Mouse (Mus musculus): ENCODE results near the gene Plekho1.
"Not testable (repeated sequence)": the region's sequence is repeated elsewhere in the genome, so short reads cannot be mapped to it uniquely, and the experiment has no call there.

Gene Plekho1

GRCm38 (mm10) chr3:95962182-95962581, 33.6 kb downstream of the Plekho1 start:
- in situ Hi-C loops (cut with MboI; ENCODE audit: low pct_unique_long_range_greater_than_20kb in 1 of 2, low sequenced_read_pairs in 2 of 2, unreplicated experiment in 1 of 2) = loop anchor here in 1 of 2 experiments (5.0 kb wide), 1 partner anchor 95 kb away; the partner anchor contains the start of gene Vps45

GRCm38 (mm10) chr3:95959807-95960206, 36.0 kb downstream of the Plekho1 start:
- in situ Hi-C loops (cut with MboI; ENCODE audit: low pct_unique_long_range_greater_than_20kb in 1 of 2, low sequenced_read_pairs in 2 of 2, unreplicated experiment in 1 of 2) = loop anchor here in 1 of 2 experiments (5.0 kb wide), 1 partner anchor 97 kb away; the partner anchor contains the start of gene Vps45

DNA sequence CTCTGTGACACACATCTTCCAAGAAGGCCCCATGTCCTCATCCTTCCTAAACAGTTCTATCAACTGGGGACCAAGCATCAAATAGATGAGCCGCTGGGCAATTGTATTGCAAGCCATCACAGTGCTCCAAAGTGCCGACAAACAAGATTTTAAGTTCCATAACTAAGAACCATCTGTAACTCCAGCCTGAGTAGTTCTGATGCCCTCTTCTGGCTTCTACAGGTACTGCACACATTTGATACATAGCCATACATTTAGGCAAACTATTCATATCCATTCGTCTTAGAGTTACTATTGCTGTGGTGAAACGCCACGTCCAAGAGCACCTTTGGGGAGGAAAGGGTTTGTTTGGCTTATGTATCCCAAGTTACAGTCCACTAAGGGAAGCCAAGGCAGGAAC, 36.7 kb downstream of the Plekho1 start:
- in situ Hi-C loops (cut with MboI; ENCODE audit: low pct_unique_long_range_greater_than_20kb in 1 of 2, low sequenced_read_pairs in 2 of 2, unreplicated experiment in 1 of 2) = no loop called here

- in situ Hi-C loops (cut with MboI; ENCODE audit: low pct_unique_long_range_greater_than_20kb in 1 of 2, low sequenced_read_pairs in 2 of 2, unreplicated experiment in 1 of 2) = no loop called here
These were observed 38.2 kb downstream of the Plekho1 start for GRCm38 (mm10) chr3:95957359-95958148.

GRCm38 (mm10) chr3:95955318-95955717, 40.5 kb downstream of the Plekho1 start:
- in situ Hi-C loops (cut with MboI; ENCODE audit: low pct_unique_long_range_greater_than_20kb in 1 of 2, low sequenced_read_pairs in 2 of 2, unreplicated experiment in 1 of 2) = no loop called here

GRCm38 (mm10) chr3:95954648-95955173, 41.1 kb downstream of the Plekho1 start:
- in situ Hi-C loops (cut with MboI; ENCODE audit: low pct_unique_long_range_greater_than_20kb in 1 of 2, low sequenced_read_pairs in 2 of 2, unreplicated experiment in 1 of 2) = not testable (repeated sequence)

- in situ Hi-C loops (cut with MboI; ENCODE audit: low pct_unique_long_range_greater_than_20kb in 1 of 2, low sequenced_read_pairs in 2 of 2, unreplicated experiment in 1 of 2) = no loop called here
These were observed 42.3 kb downstream of the Plekho1 start for GRCm38 (mm10) chr3:95953522-95953921.

DNA sequence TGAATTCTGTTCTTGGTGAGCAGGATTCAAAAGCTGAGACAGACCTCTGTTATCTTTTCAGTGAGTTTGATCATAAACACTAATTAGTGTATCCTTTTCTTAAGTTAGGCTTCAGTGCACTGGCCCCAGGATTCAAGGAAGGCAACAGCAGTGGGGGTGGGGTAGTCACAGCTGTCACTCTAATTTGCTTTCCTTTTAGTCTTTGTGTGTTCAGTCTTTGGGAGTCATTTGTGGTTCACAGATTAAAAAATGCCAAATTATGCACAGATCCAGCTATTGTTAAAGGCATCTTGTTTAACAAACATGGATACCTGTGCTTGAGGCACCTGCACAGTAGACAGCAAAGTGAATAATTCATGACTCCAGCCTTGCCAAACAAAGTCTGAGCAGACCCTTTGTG, 42.8 kb downstream of the Plekho1 start:
- in situ Hi-C loops (cut with MboI; ENCODE audit: low pct_unique_long_range_greater_than_20kb in 1 of 2, low sequenced_read_pairs in 2 of 2, unreplicated experiment in 1 of 2) = no loop called here

DNA sequence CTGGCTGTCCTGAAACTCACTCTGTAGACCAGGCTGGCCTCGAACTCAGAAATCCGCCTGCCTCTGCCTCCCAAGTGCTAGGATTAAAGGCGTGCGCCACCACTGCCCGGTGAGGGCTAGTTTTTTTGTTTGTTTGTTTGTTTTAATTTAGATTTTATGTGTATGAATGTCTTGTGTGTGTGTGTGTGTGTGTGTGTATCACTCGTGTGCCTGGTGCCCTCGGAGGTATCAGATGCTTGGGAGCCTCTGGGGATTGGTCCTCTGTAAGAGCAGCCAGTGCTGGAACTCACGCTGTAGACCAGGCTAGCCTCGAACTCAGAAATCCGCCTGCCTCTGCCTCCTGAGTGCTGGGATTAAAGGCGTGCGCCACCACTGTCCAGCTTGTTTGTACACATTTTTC, 44.2 kb downstream of the Plekho1 start:
- in situ Hi-C loops (cut with MboI; ENCODE audit: low pct_unique_long_range_greater_than_20kb in 1 of 2, low sequenced_read_pairs in 2 of 2, unreplicated experiment in 1 of 2) = not testable (repeated sequence)

DNA sequence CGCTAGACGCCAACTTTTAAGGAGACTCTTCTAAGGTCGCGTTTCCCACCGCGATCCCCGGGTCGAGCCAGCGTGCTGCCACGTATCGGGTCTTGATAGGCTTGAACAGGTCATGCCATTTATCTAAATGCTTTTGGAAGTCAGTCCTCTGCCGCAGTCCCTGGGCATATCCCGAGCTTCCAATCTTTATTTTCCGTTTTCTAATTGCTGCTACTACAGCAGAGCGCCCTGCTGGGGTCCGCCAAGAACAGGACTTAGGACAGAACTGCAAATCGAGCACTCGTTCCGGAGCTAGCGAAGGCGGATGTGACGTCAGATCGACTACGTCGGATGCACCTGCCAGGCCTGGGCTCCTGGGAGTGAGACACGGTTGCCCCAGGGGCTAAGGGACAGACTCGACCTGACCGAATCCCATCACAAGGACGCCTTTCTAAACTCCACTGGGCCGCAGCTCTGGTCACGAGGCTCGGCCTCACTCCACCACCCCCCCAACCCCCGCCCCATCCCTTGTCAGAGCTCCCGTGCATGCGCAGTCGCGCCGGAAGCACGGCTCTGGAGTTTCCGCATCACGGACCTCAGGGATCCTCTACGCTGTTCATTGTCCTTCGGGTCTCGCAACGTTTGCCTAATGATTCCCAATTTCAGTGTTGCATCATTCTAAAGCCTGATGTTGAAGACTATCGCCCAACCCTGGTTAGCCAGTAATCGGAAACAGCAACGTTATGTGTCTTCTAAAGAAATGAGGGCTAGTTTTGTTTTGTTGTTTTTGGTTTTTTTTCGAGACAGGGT, 44.8 kb downstream of the Plekho1 start:
- in situ Hi-C loops (cut with MboI; ENCODE audit: low pct_unique_long_range_greater_than_20kb in 1 of 2, low sequenced_read_pairs in 2 of 2, unreplicated experiment in 1 of 2) = no loop called here

DNA sequence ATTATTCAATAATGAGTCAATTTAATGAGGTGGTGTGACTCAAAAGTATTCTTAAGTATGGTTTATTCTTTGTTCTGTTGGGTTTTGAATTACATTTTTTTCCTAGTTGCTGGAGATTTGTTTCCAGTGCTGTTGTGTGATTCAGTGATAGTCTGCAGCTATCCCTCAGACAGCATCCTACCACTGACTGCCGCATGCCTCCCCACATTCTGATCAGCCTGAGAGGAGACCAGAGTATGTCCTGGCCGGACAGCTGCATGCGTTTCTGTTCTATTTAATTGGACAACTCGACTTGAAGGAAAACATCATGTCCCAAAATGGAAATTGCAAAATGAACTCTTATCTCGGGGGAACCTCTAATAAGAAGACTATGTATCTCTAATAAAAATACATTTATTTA, 47.5 kb downstream of the Plekho1 start:
- in situ Hi-C loops (cut with MboI; ENCODE audit: low pct_unique_long_range_greater_than_20kb in 1 of 2, low sequenced_read_pairs in 2 of 2, unreplicated experiment in 1 of 2) = no loop called here

GRCm38 (mm10) chr3:95945731-95946240, 50.0 kb downstream of the Plekho1 start:
- in situ Hi-C loops (cut with MboI; ENCODE audit: low pct_unique_long_range_greater_than_20kb in 1 of 2, low sequenced_read_pairs in 2 of 2, unreplicated experiment in 1 of 2) = no loop called here

GRCm38 (mm10) chr3:95944742-95945141, 51.1 kb downstream of the Plekho1 start:
- in situ Hi-C loops (cut with MboI; ENCODE audit: low pct_unique_long_range_greater_than_20kb in 1 of 2, low sequenced_read_pairs in 2 of 2, unreplicated experiment in 1 of 2) = no loop called here

DNA sequence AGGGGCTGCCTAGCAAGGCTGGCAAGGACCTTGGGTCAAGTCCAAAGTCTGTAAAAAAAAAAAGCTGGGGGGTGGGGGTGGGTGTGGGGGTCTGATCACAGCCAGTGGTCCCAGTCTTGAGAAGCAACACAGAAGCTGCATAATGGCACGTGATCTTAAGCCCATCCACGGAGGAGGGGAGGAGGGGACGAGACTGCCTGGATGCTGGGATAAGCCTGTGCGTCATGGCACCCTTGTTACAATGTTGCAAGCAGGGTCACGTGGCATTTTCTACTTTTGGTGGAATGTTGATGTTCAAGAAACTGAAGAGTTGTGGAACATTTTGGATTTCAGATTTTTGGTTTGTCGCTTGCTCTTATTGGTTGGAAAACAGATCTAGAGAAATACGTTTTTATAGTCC, 52.6 kb downstream of the Plekho1 start:
- in situ Hi-C loops (cut with MboI; ENCODE audit: low pct_unique_long_range_greater_than_20kb in 1 of 2, low sequenced_read_pairs in 2 of 2, unreplicated experiment in 1 of 2) = no loop called here

DNA sequence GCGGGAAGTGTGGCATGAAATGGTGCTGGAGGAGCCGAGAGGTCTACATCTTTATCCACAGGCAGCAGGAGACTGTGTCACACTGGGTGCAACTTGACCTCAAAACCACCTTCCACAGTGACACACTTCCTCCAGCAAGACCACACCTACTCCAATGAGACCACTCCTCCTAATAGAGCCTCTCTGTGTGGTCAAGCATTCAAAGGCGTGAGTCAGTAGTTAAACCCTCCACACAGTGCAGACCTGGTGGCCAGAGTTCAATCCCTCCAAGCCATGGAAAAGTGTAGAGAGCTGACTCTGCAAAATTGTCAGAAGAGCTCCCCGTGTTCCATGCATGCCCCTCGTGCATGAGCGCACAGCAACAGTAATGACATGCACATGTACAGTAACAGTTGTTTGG, 53.1 kb downstream of the Plekho1 start:
- in situ Hi-C loops (cut with MboI; ENCODE audit: low pct_unique_long_range_greater_than_20kb in 1 of 2, low sequenced_read_pairs in 2 of 2, unreplicated experiment in 1 of 2) = no loop called here

DNA sequence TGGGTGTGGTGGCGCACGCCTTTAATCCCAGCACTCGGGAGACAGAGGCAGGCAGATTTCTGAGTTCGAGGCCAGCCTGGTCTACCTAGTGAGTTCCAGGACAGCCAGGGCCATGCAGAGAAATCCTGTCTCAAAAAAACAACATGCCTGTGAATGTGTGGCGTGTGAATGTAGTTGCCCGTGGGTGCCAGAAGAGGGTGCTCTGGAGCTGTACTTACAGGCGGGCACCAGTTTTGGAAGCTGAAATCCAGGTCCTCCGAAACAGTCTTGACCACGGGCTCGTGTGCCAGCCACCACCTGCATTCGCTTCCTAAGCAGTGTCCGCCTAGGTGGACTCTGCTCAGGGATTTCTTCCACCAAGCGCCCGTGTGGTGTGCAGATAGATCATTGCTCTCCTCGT, 57.0 kb downstream of the Plekho1 start:
- in situ Hi-C loops (cut with MboI; ENCODE audit: low pct_unique_long_range_greater_than_20kb in 1 of 2, low sequenced_read_pairs in 2 of 2, unreplicated experiment in 1 of 2) = no loop called here

Measured in mouse embryonic stem cell (cell line).